Mouse (Mus musculus): ENCODE results near the gene Nfatc2ip. TPM values are rescaled to one million over a fixed set of nuclear protein-coding genes. Genes with fewer than 3 reads are reported as not detected.
"Not testable (repeated sequence)": the region's sequence is repeated elsewhere in the genome, so short reads cannot be mapped to it uniquely, and the experiment has no call there.

The Nfatc2ip gene
- total RNA-seq, 2 experiments from 2014 or later, result 6.9 to 7.3 TPM

- DNase-seq, result no peak
Observed at GRCm38 (mm10) chr7:126408686-126409085, 12.1 kb upstream of the Nfatc2ip start.

GRCm38 (mm10) chr7:126402518-126402917 is 6.0 kb upstream of the Nfatc2ip start:
- DNase-seq, result not testable (repeated sequence)

DNA sequence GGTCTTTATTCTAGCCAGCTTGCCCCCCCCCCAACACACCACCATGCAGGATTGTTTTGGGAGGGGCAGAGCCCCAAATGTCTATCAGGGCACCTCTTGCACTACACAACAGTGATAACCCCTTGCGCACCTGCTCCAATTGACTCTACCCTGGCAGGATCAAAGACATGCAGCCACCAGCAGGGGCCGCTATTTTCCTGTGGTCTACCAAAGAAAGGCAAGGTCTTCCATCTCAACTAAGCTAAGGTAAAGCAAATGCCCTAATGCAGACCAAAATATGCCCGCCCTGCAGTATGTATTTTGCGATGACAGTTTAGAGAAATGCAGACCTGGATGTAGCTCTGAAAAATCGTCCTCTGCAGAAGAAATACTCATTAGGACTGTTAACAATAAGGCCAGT is 3.0 kb upstream of the Nfatc2ip start:
- peak; percentile 90 for DNase-seq

DNA sequence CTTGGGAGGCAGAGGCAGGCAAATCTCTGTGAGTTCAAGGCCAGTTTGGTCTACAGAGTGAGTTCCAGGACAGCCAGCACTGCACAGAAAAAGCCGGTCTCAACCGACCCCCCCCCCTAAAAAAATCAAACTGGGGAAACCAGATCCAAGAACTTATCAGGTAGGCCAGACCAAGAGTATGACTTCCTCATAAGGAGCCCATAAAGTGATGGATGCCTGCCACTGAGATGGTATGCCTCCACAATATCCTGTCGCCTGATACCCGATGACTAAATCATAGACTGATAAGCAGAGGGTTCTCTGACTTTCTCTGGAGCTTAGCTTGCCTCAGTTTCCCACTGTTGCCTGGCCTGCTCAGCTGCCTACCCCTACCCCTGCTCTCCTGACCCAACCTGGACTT is 1.3 kb upstream of the Nfatc2ip start:
- no peak for DNase-seq

DNA sequence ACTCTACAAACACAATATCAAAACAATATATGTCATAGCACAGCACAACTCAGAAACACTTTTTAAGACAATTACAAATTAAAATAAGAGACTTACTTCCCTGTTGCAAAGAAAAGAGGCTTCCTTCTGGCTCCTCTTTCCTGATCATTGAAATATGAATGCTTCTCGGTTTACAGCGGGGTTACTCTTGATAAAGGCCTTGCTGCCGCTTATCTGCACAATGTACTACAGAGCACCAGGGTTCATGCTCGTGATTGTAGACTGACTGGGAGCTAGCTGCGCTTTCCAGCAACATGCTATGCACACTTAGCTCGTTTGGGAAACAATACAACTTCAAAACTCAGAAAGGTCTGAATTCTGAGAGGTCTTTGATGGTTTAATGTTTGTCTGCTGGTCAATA is 684 bp upstream of the Nfatc2ip start:
- DNase-seq, result no peak

- DNase-seq, result not testable (repeated sequence)
Observed at GRCm38 (mm10) chr7:126392086-126392884, 4.3 kb downstream of the Nfatc2ip start.

- no peak for DNase-seq
Observed at GRCm38 (mm10) chr7:126388185-126388584, 8.4 kb downstream of the Nfatc2ip start.

- DNase-seq, result no peak
Observed at GRCm38 (mm10) chr7:126383565-126383964, 13.0 kb downstream of the Nfatc2ip start.

DNA sequence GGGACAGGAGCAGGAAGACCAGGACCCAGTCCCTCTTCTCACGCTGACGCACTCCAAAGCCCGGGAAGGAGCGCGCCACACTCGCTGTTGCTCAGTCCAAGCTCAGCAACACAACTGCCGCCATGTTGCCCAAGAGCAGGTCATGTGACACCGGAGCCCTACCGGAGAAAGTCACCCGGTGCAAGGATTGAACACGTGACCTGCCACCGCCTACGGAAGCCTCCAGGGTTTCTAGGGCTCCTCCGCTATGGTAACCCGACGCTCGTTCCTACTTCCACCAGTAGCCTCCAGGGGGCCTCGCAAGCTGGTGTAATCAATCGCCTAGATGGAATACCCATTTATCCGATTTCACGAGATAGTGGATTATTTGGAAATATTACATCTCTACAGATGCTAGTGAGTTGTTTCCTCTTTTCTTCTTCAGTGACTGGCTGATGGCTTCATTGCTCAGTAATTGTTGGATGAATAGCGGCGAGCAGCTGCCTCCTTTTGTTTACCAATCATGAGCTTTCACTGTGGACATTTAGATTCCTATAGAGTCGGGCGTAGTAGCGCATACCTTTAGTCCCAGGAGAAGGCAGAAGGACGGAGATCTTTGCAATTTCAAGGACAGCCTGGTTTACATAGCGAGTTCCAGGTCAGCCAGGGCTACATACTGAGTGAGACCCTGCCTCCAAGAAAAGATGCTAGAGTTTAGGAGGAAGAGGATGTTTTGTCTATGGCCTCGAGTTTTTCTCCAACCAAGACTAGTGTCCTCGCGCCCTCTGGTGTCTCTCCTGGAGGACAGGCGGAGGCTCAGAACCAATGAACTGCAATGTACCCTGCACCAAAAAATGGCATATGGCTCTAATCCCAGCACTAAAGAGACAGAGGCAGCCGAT is 19.0 kb downstream of the Nfatc2ip start, which contains the start of gene Spns1:
TSS of gene Spns1 (minus strand) at position 173 of the 881 bp plus-strand sequence.
- DNase-seq, result peak; percentile 98

DNA sequence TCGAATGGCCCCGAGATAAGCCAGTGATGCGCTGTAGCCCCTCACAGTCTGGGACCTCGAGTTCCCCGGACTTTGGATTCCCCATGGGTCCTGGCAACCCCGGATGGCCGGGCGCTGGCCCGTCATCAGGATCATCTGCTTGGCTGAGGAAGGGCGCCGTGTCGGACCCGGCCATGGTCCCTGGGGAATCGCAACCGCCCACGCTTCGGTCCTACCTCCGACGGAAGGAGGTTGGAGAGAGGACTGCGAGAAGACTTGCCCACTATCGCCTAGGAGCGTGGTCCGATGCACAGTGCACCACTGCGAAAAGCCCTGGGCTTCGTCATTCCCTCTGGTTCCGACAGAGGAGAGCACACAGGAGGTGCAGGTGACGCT is 19.6 kb downstream of the Nfatc2ip start:
- no peak for DNase-seq

GRCm38 (mm10) chr7:126375012-126375411 is 21.5 kb downstream of the Nfatc2ip start:
- DNase-seq, result no peak

DNA sequence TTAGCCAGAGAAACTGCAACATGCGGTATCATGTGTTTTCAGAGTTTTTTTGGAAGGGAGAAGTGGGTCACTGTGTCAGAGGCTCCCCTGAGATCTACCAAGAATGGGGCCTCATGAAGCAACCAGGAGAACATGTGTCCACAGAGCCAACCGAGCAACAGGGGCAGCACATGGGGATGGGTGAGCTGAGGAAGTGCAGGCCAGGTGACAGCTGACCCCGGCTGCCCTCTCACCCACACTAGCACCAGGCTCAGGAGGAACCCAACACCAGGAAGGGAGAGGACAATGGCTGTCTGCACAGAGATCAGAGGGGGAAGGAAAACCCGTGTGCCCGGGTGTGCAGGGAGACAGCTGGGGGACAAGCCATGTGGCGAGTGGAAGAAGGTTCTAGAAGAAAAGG is 22.0 kb downstream of the Nfatc2ip start:
- DNase-seq, result no peak

GRCm38 (mm10) chr7:126373007-126373406 is 23.5 kb downstream of the Nfatc2ip start:
- DNase-seq, result no peak

DNA sequence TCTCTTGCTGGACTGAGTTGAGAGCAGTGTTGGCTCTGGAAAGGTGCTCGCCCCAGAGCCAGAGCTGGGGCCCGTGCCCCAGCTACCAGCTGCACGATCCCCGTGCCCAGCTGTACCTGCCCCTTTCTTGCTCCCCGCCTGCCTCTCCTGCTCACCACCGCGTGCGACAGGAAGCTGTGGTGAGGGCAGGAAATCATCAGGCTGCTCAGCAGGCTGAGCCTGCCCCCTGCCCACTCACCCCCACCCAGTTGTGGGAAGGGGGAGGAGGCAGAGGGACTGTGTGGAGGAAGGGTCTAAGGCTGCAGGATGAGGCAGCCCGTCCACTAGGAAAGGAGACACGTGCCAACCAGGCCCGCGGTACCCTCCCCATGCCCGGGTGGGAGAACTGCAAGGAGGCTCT is 27.1 kb downstream of the Nfatc2ip start, which contains the start of gene Lat:
TSS of gene Lat (minus strand) at position 178 of the 400 bp plus-strand sequence.
- DNase-seq, result no peak

DNA sequence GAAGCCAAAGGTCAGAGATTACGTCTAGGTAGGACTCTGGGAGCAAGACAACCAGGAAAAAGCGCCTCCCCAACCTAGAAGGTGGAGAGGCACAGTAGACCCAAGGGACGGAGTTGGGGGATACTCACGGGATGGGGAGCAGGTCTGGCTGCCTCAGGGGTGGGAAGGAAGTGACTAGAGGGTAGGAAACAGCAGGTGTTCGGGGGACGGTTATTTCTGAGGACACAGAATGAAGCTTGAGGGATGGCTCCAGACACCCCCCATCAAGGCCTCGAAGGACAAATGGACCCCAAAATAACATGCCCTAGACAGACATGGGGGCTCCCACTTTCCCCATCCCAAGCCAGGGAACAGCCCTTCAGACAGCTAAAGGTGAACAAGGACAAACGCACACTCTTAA is 28.2 kb downstream of the Nfatc2ip start:
- no peak for DNase-seq

DNA sequence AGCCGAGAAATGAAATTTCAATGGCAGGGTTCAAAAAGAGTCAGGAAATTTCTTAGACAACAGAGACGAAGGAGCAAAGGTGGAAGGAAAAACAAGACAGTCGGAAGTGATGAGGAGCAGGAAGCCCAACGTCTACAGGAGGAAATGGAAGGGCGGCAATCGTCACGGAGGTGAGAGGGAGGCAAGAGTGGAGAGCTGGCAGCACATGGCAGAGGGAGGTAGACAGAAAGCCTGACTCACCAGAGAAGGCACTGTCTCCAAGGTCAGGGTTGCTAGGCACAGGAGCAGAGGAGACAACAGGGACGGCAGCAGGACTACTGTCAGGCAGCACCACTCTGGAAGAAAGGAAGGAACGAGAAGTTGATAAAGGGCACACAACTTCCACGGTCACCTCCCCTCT is 28.9 kb downstream of the Nfatc2ip start:
- no peak for DNase-seq

- no peak for DNase-seq
Observed at GRCm38 (mm10) chr7:126363038-126363437, 33.5 kb downstream of the Nfatc2ip start.

DNA sequence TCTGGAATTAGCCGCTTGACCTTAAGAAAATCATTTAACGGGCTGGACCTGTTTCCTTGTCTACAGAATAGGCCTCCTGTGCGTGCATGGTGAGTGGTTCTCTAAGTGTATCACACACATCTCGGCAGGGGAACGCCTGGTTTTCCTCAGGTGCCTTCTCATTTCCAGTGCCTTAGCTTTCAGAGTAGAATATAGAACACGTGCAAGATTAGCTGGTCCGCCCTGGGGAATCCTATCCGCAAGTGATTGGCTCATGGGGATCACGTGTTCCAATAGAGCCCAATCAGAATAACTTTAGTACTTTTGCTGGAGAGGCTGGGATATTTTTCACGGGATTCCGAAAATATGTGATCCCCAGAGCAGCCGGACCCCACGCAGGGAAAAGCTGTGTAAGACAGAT is 37.5 kb downstream of the Nfatc2ip start:
- no peak for DNase-seq

DNA sequence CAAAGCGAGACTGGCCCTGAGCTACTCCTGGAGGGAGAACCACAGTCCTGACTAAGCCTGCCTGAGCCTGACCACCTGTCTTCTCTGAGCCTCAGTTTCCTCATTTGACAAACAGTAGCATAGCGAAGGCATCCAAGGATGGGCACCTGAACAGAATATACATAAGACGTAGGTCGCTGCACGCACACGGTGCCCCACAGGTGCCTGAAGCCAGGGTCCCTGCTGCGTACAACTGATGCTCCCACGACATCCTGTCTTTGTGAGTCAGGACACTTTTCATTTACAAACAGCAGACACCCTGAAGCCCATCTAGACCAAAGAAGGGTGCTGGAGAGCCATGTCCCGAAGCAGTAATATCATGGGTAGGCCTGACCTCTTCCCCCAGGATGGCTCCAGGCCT is 38.1 kb downstream of the Nfatc2ip start:
- DNase-seq, result no peak

DNA sequence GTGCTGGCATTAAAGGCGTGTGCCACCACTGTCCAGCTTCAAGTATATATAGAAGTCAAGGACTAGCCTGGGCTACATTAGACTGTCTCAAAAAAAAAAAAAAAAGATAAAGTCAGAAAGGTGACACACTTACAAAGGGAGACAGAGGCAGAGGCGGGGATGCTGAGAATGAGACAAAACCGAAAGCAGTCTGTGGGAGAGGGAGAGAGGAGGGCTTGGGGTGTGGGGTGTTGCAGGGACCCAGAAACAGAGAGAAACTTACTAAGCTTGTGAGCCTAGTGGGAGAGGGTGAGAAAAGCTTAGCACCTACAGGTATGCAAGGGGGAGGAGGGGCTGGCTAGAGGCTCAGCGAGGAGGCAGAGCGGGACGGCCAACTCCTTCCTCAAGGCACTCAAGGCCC is 38.7 kb downstream of the Nfatc2ip start:
- no peak for DNase-seq

DNA sequence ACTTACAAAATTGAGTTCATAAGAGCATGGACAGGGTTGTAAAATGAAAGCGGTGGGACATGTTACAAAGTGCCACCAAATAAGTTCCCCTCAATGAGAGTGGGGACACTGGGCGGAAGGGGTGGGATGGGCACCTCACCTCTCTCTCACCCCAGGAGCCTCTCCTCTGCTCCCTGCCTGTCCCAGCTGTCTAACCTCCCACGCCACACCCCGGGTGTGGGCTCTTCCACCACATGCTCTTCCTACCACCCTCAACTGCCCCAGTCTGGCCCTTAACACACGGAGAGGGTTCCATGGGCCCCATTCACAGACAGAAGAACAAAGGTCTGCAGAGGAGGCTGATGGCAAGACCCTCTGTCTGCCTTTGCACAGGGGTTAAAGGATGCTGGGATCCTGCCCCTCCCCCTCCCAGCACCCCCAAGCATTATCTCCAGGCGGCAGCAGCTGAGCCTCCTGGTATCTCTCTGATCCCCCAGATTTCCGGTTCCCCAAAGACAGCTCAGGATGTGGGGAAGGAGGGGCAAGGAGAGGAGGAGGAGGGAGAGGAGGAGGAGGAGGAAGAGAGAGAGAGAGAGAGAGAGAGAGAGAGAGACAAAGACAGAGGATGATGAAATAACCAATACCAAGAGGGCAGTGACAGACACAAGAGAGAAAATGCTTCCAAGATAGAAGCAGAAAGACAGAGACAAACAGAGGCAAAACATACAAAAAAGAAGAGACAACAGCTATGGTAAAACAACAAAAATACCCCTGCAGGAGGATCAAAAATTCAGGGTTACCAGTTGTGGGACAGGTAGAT is 39.5 kb downstream of the Nfatc2ip start:
- no peak for DNase-seq

GRCm38 (mm10) chr7:126355847-126356597 is 40.5 kb downstream of the Nfatc2ip start:
- no peak for DNase-seq
